Mouse (Mus musculus): ENCODE data around the gene Naa40. TPM values are rescaled to one million over a fixed set of nuclear protein-coding genes. Genes with fewer than 3 reads are reported as not detected.

Naa40 gene
- total RNA-seq (2021): 10 to 100 TPM; 18.5 to 19.9 TPM
- polyA plus RNA-seq (2012; rRNA removed): 18.0 and 19.9 TPM in 2 replicates
- long read RNA-seq, transcript Naa40-201 (8 exons, 3,231 nt): major isoform, 12 of 15 reads
- long read RNA-seq, partial matches to known transcripts: 1 of 15 reads
- long read RNA-seq, other reads (novel, unspliced or antisense): 1 of 15 reads

- peak; percentile 94 for DNase-seq
Observed at GRCm38 (mm10) chr19:7240782-7241690, at the start of gene Naa40. Gene Naa40, minus strand, starts transcription at chr19:7241183.

GRCm38 (mm10) chr19:7289767-7290166, 48.8 kb upstream of the Naa40 start:
- DNase-seq: no peak

GRCm38 (mm10) chr19:7288288-7288687, 47.3 kb upstream of the Naa40 start:
- DNase-seq: no peak

GRCm38 (mm10) chr19:7286563-7287315, 45.8 kb upstream of the Naa40 start:
- DNase-seq: no peak

- no peak for DNase-seq
Observed at GRCm38 (mm10) chr19:7280557-7281330, 39.8 kb upstream of the Naa40 start.

- peak; percentile 33 for DNase-seq
Observed at GRCm38 (mm10) chr19:7279114-7279513, 38.1 kb upstream of the Naa40 start.

- no peak for DNase-seq
Observed at GRCm38 (mm10) chr19:7278200-7278906, 37.4 kb upstream of the Naa40 start.

GRCm38 (mm10) chr19:7276796-7277195, 35.8 kb upstream of the Naa40 start:
- DNase-seq: no peak

GRCm38 (mm10) chr19:7276053-7276659, 35.2 kb upstream of the Naa40 start:
- no peak for DNase-seq

GRCm38 (mm10) chr19:7275131-7275789, 34.3 kb upstream of the Naa40 start:
- DNase-seq: peak; percentile 72

GRCm38 (mm10) chr19:7274326-7274990, 33.5 kb upstream of the Naa40 start:
- peak; percentile 59 for DNase-seq

- no peak for DNase-seq
Observed at GRCm38 (mm10) chr19:7273486-7273885, 32.5 kb upstream of the Naa40 start.

GRCm38 (mm10) chr19:7269290-7270044, 28.5 kb upstream of the Naa40 start:
- no peak for DNase-seq

GRCm38 (mm10) chr19:7268722-7269090, 27.7 kb upstream of the Naa40 start:
- peak; percentile 74 for DNase-seq

GRCm38 (mm10) chr19:7267781-7268721, 27.1 kb upstream of the Naa40 start:
- DNase-seq: peak; percentile 89

- peak; percentile 89 for DNase-seq
Observed at GRCm38 (mm10) chr19:7267091-7267741, 26.2 kb upstream of the Naa40 start, which contains the start of gene Rcor2. Gene Rcor2, plus strand, starts transcription at chr19:7267325.

- DNase-seq: no peak
Observed at GRCm38 (mm10) chr19:7266421-7266831, 25.4 kb upstream of the Naa40 start.

All from adrenal gland, adult 2 months (tissue).